ENCODE assay signal across 1 mouse cellular context in the genomic region with DNA sequence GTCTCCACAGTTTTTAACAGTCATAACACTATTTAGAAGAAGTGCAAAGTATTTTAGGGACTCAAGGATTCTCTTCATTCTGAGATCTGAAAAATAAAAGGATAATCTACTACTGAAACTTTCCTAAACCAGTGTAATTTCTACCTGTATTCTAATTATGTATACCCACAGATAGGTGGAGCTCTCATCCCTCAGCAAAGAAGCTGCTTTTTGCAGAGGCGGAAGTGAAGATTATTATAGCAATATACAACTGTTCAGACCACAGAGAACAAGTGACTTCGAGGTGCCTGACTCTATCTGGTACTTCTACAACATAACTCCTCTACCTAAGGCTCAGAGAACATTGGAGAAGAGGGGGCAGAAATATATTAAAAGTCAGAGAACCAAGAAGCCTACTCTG.
A peak's percentile ranks its signal among the peaks of the same experiment; 100 is the strongest.
TF ChIP-seq lines count a peak whose summit lies in the region.

No protein-coding gene starts in this region.

TF ChIP-seq in MEL, 35 proteins besides CTCF, POLR2A, EP300 and RAD21:
- TF ChIP-seq ZC3H11A (IDR thresholded peaks at IDR 0.05; ENCODE audit: low read depth, low read length) (0 out of 2 replicates have a peak, but pooled peaks have one; percentile 9), E2F4 (IDR thresholded peaks at IDR 0.05; ENCODE audit: borderline replicate concordance, low read depth, low read length) (no peak), TAL1 (IDR thresholded peaks at IDR 0.05; ENCODE audit: low read length) (no peak), ELF1 (IDR thresholded peaks at IDR 0.05; ENCODE audit: low read depth, low read length) (peak; percentile 73; the same call in 1 of the 2 replicates), USF2 (IDR thresholded peaks at IDR 0.05; ENCODE audit: borderline replicate concordance in 1 of 2, insufficient read depth in 1 of 2, low read depth in 1 of 2, low read length in 2 of 2) (no peak), SMC3 (IDR thresholded peaks at IDR 0.05; ENCODE audit: low read depth, low read length) (peak; percentile 48), GATA1 (IDR thresholded peaks at IDR 0.05; ENCODE audit: low read depth, low read length) (no peak), TCF12 (IDR thresholded peaks at IDR 0.05; ENCODE audit: low read depth, low read length) (no peak), NRF1 (IDR thresholded peaks at IDR 0.05; ENCODE audit: insufficient read depth, low read depth, low read length, poor library complexity, severe bottlenecking) (no peak)
